Mouse (Mus musculus): ENCODE results near the gene Ccin. TPM values are rescaled to one million over a fixed set of nuclear protein-coding genes. Genes with fewer than 3 reads are reported as not detected.

The Ccin gene
- total RNA-seq, 1 experiment from 2014 or later, result not detected

DNA sequence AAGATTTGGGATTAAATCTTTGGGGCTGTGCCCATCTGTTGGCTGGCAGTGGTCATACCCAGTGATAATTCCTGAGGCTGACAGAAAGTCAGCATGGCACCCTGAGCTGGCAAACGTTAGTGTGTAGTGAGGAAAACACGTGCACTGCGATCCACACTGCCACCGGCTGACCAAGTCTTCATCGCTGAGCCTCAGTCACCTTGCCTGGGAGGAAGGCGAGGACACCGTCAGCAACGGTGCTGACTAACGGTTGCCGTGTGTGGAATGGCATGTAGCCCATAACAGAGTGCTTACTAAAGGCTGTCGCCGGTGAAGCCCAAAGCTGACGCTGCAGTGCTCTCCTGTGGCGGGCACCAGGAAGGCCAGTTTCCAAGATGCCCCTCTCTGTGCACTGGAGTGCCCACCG, 46.4 kb downstream of the Ccin start:
- no peak for ATAC-seq (replicated peaks in 1 of 2; ENCODE audit: insufficient read depth in 1 of 2, low FRiP score in 2 of 2, low TSS enrichment in 1 of 2, low read depth in 1 of 2, poor library complexity in 2 of 2, severe bottlenecking in 2 of 2)

DNA sequence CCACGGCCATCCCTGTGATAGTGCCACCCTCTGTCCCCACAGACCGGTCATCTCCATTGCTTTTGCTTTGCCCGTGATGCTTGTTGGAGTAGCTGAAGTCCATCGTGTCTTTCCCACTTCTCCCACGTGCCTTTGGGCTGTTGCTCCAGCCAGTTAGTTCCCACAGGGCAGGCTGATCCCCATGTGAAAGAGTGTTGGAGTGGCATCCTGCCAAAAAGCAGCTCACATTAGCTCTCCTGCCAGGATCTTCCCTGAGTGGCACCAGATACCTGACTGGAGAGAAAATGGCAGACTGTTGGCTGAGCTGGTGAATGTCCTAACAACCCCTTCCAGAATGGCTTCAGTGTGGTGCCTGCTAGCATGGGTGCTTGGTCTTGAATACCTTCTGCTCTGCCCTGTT, 48.2 kb downstream of the Ccin start:
- no peak for ATAC-seq (replicated peaks in 1 of 2; ENCODE audit: insufficient read depth in 1 of 2, low FRiP score in 2 of 2, low TSS enrichment in 1 of 2, low read depth in 1 of 2, poor library complexity in 2 of 2, severe bottlenecking in 2 of 2)

Other genes starting within 250 kb of the Ccin start
- not detected in 2 replicates for gene Olfr159, start 212.5 kb upstream of the Ccin start, total RNA-seq (2017)
- gene Olfr156, start 159.6 kb upstream of the Ccin start, total RNA-seq (2017), result not detected in 2 replicates
- not detected in 2 replicates for gene Olfr157, start 143.3 kb upstream of the Ccin start, total RNA-seq (2017)
- gene Olfr155, start 131.9 kb upstream of the Ccin start, total RNA-seq (2017), result not detected in 2 replicates
- 2.5 and 2.8 TPM in 2 replicates for gene Reck, start 108.0 kb upstream of the Ccin start, total RNA-seq (2017)
- gene Glipr2, start 26.1 kb upstream of the Ccin start, total RNA-seq (2017), result 40.2 and 62.5 TPM in 2 replicates
- 288 and 367 TPM in 2 replicates for gene Clta, start 21.0 kb downstream of the Ccin start, total RNA-seq (2017)
- 31.5 and 32.3 TPM in 2 replicates for gene Gne, start 100.7 kb downstream of the Ccin start, total RNA-seq (2017)

Measured in hematopoietic stem cell, adult 5-6 weeks (primary cell).